Mouse (Mus musculus): ENCODE measurements around the gene Znrf1. TPM values are rescaled to one million over a fixed set of nuclear protein-coding genes. Genes with fewer than 3 reads are reported as not detected.

The Znrf1 gene
- polyA plus RNA-seq, 1 experiment from 2014 or later, result 48.7 TPM

DNA sequence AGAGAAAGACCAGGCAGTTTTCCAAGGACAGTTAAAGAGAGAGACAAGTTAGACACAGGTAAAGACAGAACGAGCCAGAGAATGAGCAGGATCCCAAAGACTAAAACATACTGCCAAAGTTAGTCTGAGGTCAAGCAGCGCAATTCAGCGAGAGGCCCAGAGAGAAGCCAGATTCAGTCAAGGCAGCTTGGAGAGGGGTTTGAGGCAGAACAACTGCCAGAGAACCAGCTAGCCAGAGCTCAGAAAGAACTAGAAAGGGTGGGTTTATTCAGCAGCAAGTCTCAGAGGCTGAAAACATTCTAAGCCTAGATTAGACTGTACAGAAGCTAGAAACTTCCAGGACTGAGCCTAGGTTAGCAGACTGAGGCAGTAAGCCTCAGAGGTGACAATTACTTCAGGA, 44.4 kb downstream of the Znrf1 start:
- DNase-seq (ENCODE audit: low spot score) (no peak), ATAC-seq (ENCODE audit: low FRiP score) (no peak)
- 0 out of 2 replicates have a peak, but pooled peaks cover 5% of the 10 kb centered on the region for H3K36me3 ChIP-seq (ENCODE audit: control insufficient read depth, insufficient read depth, low read length)
- no peak overlapping the region for H3K27ac ChIP-seq (ENCODE audit: low read depth, low read length)
- H3K9me3 ChIP-seq (ENCODE audit: control insufficient read depth, low read length), result no peaks in the 10 kb centered on the region
- H3K27me3 ChIP-seq (ENCODE audit: control insufficient read depth, insufficient read depth, low read length), result no peaks in the 10 kb centered on the region
- no peak overlapping the region for H3K9ac ChIP-seq (ENCODE audit: low read depth, low read length)
- no peak overlapping the region for H3K4me2 ChIP-seq (replicated peaks; ENCODE audit: low read depth, low read length)
- H3K4me1 ChIP-seq (replicated peaks; ENCODE audit: control insufficient read depth, insufficient read depth, low read length), result no peaks in the 10 kb centered on the region
- no peak overlapping the region for H3K4me3 ChIP-seq (ENCODE audit: low read depth, low read length)
- 90% methylated on average over 3 of the region's 3 CpGs for WGBS

DNA sequence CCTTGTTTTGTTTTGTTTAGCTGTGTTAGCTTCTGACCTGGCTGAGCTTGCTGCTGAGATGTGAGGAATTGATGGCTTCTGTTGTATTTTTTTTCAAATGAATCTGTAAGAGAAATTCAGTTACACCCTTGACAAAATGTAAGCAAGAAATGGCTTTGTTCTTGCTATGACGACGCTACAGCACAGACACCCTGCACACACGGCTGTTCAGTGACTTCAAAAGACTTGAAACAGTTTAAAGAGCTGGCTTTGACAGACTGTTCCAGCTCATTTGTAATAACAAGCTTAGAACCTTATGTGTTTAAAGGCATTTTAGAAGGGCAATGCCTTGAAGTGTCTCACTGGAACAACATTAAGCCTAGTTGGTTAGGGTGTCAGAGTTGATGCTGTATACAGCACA, 46.5 kb downstream of the Znrf1 start:
- Histone ChIP-seq H3K4me1 (replicated peaks; ENCODE audit: control insufficient read depth, insufficient read depth, low read length) (no peaks in the 10 kb centered on the region), H3K27ac (ENCODE audit: low read depth, low read length) (no peak overlapping the region), H3K4me2 (replicated peaks; ENCODE audit: low read depth, low read length) (no peak overlapping the region), H3K9me3 (ENCODE audit: control insufficient read depth, low read length) (no peaks in the 10 kb centered on the region), H3K36me3 (ENCODE audit: control insufficient read depth, insufficient read depth, low read length) (0 out of 2 replicates have a peak, but pooled peaks cover 2% of the 10 kb centered on the region), H3K4me3 (ENCODE audit: low read depth, low read length) (no peak overlapping the region), H3K27me3 (ENCODE audit: control insufficient read depth, insufficient read depth, low read length) (no peaks in the 10 kb centered on the region), H3K9ac (ENCODE audit: low read depth, low read length) (no peak overlapping the region)
- DNase-seq (ENCODE audit: low spot score) (no peak), ATAC-seq (ENCODE audit: low FRiP score) (no peak)
- 84% methylated on average over 3 of the region's 3 CpGs for WGBS

DNA sequence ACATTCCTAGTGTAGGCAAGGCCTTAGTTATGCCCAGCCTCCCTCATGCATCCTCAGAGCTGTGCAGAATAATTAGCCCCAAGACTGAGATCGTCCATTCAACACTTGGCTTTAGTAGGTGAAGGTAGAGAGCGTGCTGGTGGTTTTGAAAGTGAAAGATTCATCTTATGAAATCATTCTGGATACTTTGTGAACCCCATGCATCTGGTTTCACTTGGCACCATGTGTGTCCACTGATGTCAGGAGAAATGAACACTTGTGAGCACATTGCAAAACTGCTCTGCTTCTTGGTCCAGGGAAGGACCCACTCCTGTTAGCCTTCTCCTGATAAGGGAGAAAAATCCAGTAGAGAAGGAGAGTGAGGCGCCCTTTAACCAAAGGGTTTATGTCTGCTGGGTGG, 49.0 kb downstream of the Znrf1 start:
- Histone ChIP-seq H3K36me3 (ENCODE audit: control insufficient read depth, insufficient read depth, low read length) (no peaks in the 10 kb centered on the region), H3K4me1 (replicated peaks; ENCODE audit: control insufficient read depth, insufficient read depth, low read length) (no peaks in the 10 kb centered on the region), H3K9ac (ENCODE audit: low read depth, low read length) (no peak overlapping the region), H3K4me2 (replicated peaks; ENCODE audit: low read depth, low read length) (no peak overlapping the region), H3K4me3 (ENCODE audit: low read depth, low read length) (no peak overlapping the region), H3K27ac (ENCODE audit: low read depth, low read length) (no peak overlapping the region), H3K27me3 (ENCODE audit: control insufficient read depth, insufficient read depth, low read length) (no peaks in the 10 kb centered on the region), H3K9me3 (ENCODE audit: control insufficient read depth, low read length) (no peaks in the 10 kb centered on the region)
- 93% methylated on average over 3 of the region's 3 CpGs for WGBS
- DNase-seq (ENCODE audit: low spot score) (no peak), ATAC-seq (ENCODE audit: low FRiP score) (no peak)

DNA sequence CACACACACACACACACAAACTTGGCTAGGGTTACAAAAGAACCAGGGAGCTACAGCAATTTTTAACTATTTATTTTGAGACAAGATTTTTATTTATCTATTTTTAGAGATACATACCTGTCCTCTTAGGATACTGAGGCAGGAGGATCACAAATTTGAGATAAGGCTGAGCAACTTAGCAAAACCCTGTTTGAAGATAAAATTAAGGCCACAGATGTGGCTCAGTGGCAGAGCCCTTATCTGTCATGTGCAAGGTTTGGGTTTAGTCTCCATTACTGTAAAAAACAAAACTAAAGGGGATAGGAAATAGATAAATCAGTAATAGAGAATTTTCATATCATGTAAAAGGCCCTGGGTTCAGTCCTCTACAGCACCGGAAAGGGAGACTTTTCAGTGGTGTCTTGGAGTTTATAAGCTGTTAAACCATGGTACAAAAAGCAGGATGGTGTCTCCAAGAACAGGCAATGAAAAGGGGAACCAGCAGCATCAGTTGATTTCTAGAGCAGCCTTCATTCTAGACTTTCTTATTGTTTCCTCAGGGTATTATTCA, 51.7 kb downstream of the Znrf1 start:
- H3K4me1 ChIP-seq (replicated peaks; ENCODE audit: control insufficient read depth, insufficient read depth, low read length), result no peaks in the 10 kb centered on the region
- H3K4me3 ChIP-seq (ENCODE audit: low read depth, low read length), result no peak overlapping the region
- 100% methylated on average over 1 of the region's 1 CpGs for WGBS
- no peak overlapping the region for H3K9ac ChIP-seq (ENCODE audit: low read depth, low read length)
- no peaks in the 10 kb centered on the region for H3K27me3 ChIP-seq (ENCODE audit: control insufficient read depth, insufficient read depth, low read length)
- no peaks in the 10 kb centered on the region for H3K36me3 ChIP-seq (ENCODE audit: control insufficient read depth, insufficient read depth, low read length)
- ATAC-seq (ENCODE audit: low FRiP score), result no peak
- no peak for DNase-seq (ENCODE audit: low spot score)
- H3K27ac ChIP-seq (ENCODE audit: low read depth, low read length), result no peak overlapping the region
- H3K9me3 ChIP-seq (ENCODE audit: control insufficient read depth, low read length), result no peaks in the 10 kb centered on the region
- H3K4me2 ChIP-seq (replicated peaks; ENCODE audit: low read depth, low read length), result no peak overlapping the region

DNA sequence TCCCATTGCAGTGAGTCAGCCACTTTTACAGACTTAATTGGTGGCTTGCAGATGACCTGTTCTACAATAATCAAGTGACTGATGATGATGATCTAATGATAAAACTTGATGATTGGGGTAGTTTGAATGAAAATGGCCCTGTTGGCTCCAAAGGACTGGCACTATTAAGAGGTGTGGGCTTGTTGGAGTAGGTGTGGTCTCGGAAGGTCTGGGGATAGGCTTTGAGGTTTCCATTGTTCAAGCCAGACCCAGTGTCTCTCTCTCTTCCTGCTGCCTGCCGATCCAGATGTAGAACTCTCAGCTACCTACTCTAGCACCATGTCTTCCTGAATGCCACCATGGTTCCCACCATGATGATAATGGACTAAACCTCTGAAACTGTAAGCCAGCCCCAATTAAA, 52.4 kb downstream of the Znrf1 start:
- 89% methylated on average over 2 of the region's 2 CpGs for WGBS
- ATAC-seq (ENCODE audit: low FRiP score), result no peak
- no peaks in the 10 kb centered on the region for H3K36me3 ChIP-seq (ENCODE audit: control insufficient read depth, insufficient read depth, low read length)
- H3K27ac ChIP-seq (ENCODE audit: low read depth, low read length), result no peak overlapping the region
- H3K4me2 ChIP-seq (replicated peaks; ENCODE audit: low read depth, low read length), result no peak overlapping the region
- H3K9me3 ChIP-seq (ENCODE audit: control insufficient read depth, low read length), result no peaks in the 10 kb centered on the region
- no peak overlapping the region for H3K9ac ChIP-seq (ENCODE audit: low read depth, low read length)
- no peak overlapping the region for H3K4me3 ChIP-seq (ENCODE audit: low read depth, low read length)
- H3K4me1 ChIP-seq (replicated peaks; ENCODE audit: control insufficient read depth, insufficient read depth, low read length), result no peaks in the 10 kb centered on the region
- no peaks in the 10 kb centered on the region for H3K27me3 ChIP-seq (ENCODE audit: control insufficient read depth, insufficient read depth, low read length)
- no peak for DNase-seq (ENCODE audit: low spot score)

DNA sequence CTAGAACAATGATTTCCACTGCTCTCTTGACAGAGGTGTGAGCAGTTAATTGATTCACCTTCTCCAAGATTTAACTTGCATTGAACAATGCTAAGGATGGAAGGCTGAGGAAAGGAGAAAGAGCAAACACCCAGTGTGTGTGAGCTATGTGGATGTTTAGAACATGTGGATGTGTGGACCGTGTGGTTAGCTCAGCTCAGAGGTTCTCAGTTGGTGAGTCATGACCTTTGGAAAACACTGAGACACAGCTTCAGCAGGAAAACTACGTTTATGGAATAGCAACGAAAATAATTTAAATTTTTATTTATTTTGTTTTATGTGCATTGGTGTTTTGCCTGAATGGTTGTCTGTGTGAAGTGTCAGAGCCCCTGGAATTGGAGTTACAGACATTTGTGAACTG, 54.3 kb downstream of the Znrf1 start:
- Histone ChIP-seq H3K9ac (ENCODE audit: low read depth, low read length) (no peak overlapping the region), H3K4me1 (replicated peaks; ENCODE audit: control insufficient read depth, insufficient read depth, low read length) (no peaks in the 10 kb centered on the region), H3K27me3 (ENCODE audit: control insufficient read depth, insufficient read depth, low read length) (no peaks in the 10 kb centered on the region), H3K27ac (ENCODE audit: low read depth, low read length) (no peak overlapping the region), H3K4me2 (replicated peaks; ENCODE audit: low read depth, low read length) (no peak overlapping the region), H3K36me3 (ENCODE audit: control insufficient read depth, insufficient read depth, low read length) (no peaks in the 10 kb centered on the region), H3K9me3 (ENCODE audit: control insufficient read depth, low read length) (no peaks in the 10 kb centered on the region), H3K4me3 (ENCODE audit: low read depth, low read length) (no peak overlapping the region)
- 91% methylated on average over 3 of the region's 3 CpGs for WGBS
- ATAC-seq (ENCODE audit: low FRiP score), result no peak
- no peak for DNase-seq (ENCODE audit: low spot score)

DNA sequence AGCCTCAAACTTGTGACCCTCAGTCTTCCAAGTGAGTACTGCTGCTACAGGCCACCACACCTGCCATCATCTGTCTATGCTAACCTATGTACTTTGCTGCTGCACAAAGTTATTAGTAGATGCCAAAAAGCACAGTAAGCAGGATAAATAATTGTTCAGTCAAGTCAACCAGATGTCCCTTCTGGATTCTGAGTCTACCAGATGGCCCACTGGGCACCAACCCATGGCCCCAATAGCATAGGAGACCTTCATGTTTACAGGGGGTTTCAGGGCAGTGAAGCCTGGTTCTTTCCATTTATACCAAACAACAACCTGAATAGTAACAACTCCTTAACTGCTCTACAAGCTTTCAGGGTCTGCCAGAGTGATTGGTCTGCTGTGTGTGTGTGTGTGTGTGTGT, 55.3 kb downstream of the Znrf1 start:
- no peak overlapping the region for H3K9ac ChIP-seq (ENCODE audit: low read depth, low read length)
- ATAC-seq (ENCODE audit: low FRiP score), result no peak
- no peak overlapping the region for H3K4me2 ChIP-seq (replicated peaks; ENCODE audit: low read depth, low read length)
- H3K27me3 ChIP-seq (ENCODE audit: control insufficient read depth, insufficient read depth, low read length), result no peaks in the 10 kb centered on the region
- no peaks in the 10 kb centered on the region for H3K36me3 ChIP-seq (ENCODE audit: control insufficient read depth, insufficient read depth, low read length)
- H3K27ac ChIP-seq (ENCODE audit: low read depth, low read length), result no peak overlapping the region
- H3K9me3 ChIP-seq (ENCODE audit: control insufficient read depth, low read length), result no peaks in the 10 kb centered on the region
- no peaks in the 10 kb centered on the region for H3K4me1 ChIP-seq (replicated peaks; ENCODE audit: control insufficient read depth, insufficient read depth, low read length)
- H3K4me3 ChIP-seq (ENCODE audit: low read depth, low read length), result no peak overlapping the region
- DNase-seq (ENCODE audit: low spot score), result no peak

DNA sequence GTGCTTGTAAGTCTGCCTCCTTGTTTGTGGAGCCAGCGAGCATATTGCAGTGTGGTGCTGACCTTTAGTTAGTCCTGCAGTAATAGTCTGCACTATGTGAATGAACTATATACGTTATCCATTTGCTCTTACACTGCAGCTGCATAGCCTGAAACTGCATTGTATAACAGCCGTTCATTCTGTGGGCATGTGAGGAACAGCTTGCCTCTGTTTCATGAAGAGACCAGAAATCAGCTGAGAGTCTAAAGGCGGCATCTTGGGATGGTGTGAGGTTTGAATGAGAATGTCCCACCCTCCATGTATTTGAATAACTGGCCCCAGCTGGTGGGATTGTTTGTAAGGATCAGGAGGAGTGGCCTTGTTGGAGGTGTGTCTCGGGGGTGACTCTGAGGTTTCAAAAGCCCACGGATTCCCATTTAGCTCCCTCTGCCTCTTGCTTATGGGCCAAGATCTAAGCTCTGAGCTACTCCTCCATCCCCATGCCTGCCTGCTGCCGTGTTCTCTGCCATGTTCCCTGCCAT, 56.6 kb downstream of the Znrf1 start:
- Histone ChIP-seq H3K4me2 (replicated peaks; ENCODE audit: low read depth, low read length) (no peak overlapping the region), H3K4me3 (ENCODE audit: low read depth, low read length) (no peak overlapping the region), H3K9me3 (ENCODE audit: control insufficient read depth, low read length) (no peaks in the 10 kb centered on the region), H3K9ac (ENCODE audit: low read depth, low read length) (no peak overlapping the region), H3K4me1 (replicated peaks; ENCODE audit: control insufficient read depth, insufficient read depth, low read length) (no peaks in the 10 kb centered on the region), H3K27ac (ENCODE audit: low read depth, low read length) (no peak overlapping the region), H3K27me3 (ENCODE audit: control insufficient read depth, insufficient read depth, low read length) (no peaks in the 10 kb centered on the region), H3K36me3 (ENCODE audit: control insufficient read depth, insufficient read depth, low read length) (no peaks in the 10 kb centered on the region)
- ATAC-seq (ENCODE audit: low FRiP score) (no peak), DNase-seq (ENCODE audit: low spot score) (no peak)
- WGBS, result 73% methylated on average over 7 of the region's 7 CpGs

DNA sequence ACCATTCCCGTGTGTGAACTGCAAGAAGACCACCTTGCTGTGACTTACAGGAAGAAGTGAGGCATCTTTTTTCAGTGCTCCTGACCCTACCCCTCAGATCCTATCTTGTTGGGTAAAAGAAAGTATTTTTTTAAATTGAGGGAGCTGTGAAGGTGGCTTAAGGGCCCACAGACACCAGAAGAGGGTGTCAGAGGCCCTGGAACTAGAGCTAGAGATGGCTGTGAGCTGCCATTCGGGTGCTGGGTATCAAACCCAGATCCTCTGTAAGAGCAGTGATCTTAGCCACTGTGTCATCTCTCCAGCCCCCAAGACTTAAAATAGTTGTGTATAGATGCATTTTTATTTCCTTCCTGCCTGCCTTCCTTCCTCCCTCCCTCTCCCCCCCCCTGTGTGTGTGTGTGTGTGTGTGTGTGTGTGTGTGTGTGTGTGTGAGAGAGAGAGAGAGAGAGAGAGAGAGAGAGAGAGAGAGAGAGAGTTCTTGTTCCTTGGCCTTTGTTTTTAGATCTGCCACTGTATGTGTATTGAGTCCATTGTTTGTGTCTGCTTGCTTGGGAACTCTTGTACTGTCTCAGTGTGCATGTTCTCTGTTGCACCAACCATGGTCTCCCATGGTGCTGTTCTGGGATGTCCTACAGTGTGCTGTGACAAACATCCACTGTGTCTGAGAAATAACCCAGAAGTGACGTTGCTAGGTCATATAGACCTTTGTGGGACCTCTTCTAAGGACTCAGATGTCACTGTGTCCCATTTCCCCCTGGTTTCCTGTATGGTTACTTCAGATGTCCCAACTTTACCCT, 58.3 kb downstream of the Znrf1 start:
- Histone ChIP-seq H3K4me2 (replicated peaks; ENCODE audit: low read depth, low read length) (no peak overlapping the region), H3K9ac (ENCODE audit: low read depth, low read length) (no peak overlapping the region), H3K27me3 (ENCODE audit: control insufficient read depth, insufficient read depth, low read length) (no peaks in the 10 kb centered on the region), H3K9me3 (ENCODE audit: control insufficient read depth, low read length) (no peaks in the 10 kb centered on the region), H3K36me3 (ENCODE audit: control insufficient read depth, insufficient read depth, low read length) (no peaks in the 10 kb centered on the region), H3K4me1 (replicated peaks; ENCODE audit: control insufficient read depth, insufficient read depth, low read length) (no peaks in the 10 kb centered on the region), H3K4me3 (ENCODE audit: low read depth, low read length) (no peak overlapping the region), H3K27ac (ENCODE audit: low read depth, low read length) (no peak overlapping the region)
- DNase-seq (ENCODE audit: low spot score) (no peak), ATAC-seq (ENCODE audit: low FRiP score) (no peak)
- WGBS, result 86% methylated on average over 3 of the region's 3 CpGs
